Mouse (Mus musculus) CH12.LX (cell line): ENCODE results near the gene Lypd6b. TPM values are rescaled to one million over a fixed set of nuclear protein-coding genes. Genes with fewer than 3 reads are reported as not detected.

Source experiments
- DNase-seq: peaks from one replicate; pipeline ENCODE4 v3.0.0-alpha.2; 2013; ENCODE audit errors: extremely low read depth
- H3K27ac ChIP-seq: 2 replicates; pipeline ENCODE4 v1.5.1; 2012; ENCODE audit warnings: low read depth, mild to moderate bottlenecking, control low read depth, moderate library complexity; ENCODE audit not compliant: insufficient read depth
- H3K27me3 ChIP-seq: replicated peaks from 2 replicates; pipeline ENCODE3; 2012; ENCODE audit warnings: inconsistent platforms
- H3K36me3 ChIP-seq, 2 experiments: replicated peaks in 1 of 2; 2 replicates each; pipeline versions ENCODE3 to v1.6.1; 2012; ENCODE audit warnings: inconsistent platforms in 1 of 2, low read length in 1 of 2, mild to moderate bottlenecking in 1 of 2, mixed read lengths in 1 of 2, moderate library complexity in 1 of 2; ENCODE audit not compliant: control insufficient read depth in 1 of 2, insufficient read depth in 1 of 2
- H3K4me1 ChIP-seq, 2 experiments: 2 replicates each; pipeline ENCODE4 v1.6.1; 2012; ENCODE audit warnings: inconsistent platforms in 1 of 2, moderate library complexity in 1 of 2; ENCODE audit not compliant: insufficient read depth in 2 of 2, control insufficient read depth in 1 of 2
- H3K4me2 ChIP-seq: 2 replicates; pipeline ENCODE4 v1.6.1; 2012; ENCODE audit warnings: low read depth, mild to moderate bottlenecking, control low read depth; ENCODE audit not compliant: poor library complexity, insufficient read depth, severe bottlenecking
- H3K4me3 ChIP-seq, 3 experiments: fragments of 150-350 bp in 1 of 3; sonication (generic) in 1 of 3; replicated peaks in 1 of 3; 2 replicates each; pipeline versions ENCODE3 to v1.5.1; 2011 to 2012; ENCODE audit warnings: low read depth in 2 of 3, low read length in 2 of 3, mild to moderate bottlenecking in 2 of 3, moderate library complexity in 2 of 3, control low read depth in 1 of 3, improper control_type of control experiment in 1 of 3, inconsistent platforms in 1 of 3, mixed read lengths in 1 of 3; ENCODE audit not compliant: poor library complexity in 1 of 3
- H3K79me2 ChIP-seq: replicated peaks from 2 replicates; pipeline ENCODE4 v1.6.1; 2012; ENCODE audit warnings: mild to moderate bottlenecking, moderate library complexity; ENCODE audit not compliant: control insufficient read depth, poor library complexity, insufficient read depth, severe bottlenecking; ENCODE audit errors: extremely low read depth
- H3K9ac ChIP-seq: 2 replicates; pipeline ENCODE4 v1.6.1; 2012; ENCODE audit warnings: low read depth, mild to moderate bottlenecking, control low read depth, moderate library complexity; ENCODE audit not compliant: insufficient read depth
- H3K9me3 ChIP-seq: replicated peaks from 2 replicates; pipeline ENCODE3; 2012; ENCODE audit warnings: low read length, inconsistent platforms, mixed read lengths
- CTCF ChIP-seq, 2 experiments: IDR thresholded peaks in 1 of 2; conservative IDR thresholded peaks in 1 of 2; 2 replicates each; pipeline ENCODE4 v1.5.1; 2011 to 2012; ENCODE audit warnings: low read depth in 2 of 2, low read length in 2 of 2, improper control_type of control experiment in 1 of 2, inconsistent platforms in 1 of 2, mild to moderate bottlenecking in 1 of 2, moderate library complexity in 1 of 2
- E2F4 ChIP-seq: IDR thresholded peaks from 2 replicates; pipeline ENCODE4 v1.6.1; 2011; ENCODE audit warnings: low read depth, low read length, improper control_type of control experiment; ENCODE audit not compliant: insufficient replicate concordance
- ELF1 ChIP-seq: IDR thresholded peaks from 2 replicates; pipeline ENCODE4 v1.6.1; 2014; ENCODE audit warnings: low read depth, mild to moderate bottlenecking, inconsistent platforms, low read length, improper control_type of control experiment
- EP300 ChIP-seq: IDR thresholded peaks from 2 replicates; pipeline ENCODE4 v1.6.1; 2011; ENCODE audit warnings: low read length, improper control_type of control experiment
- ETS1 ChIP-seq: conservative IDR thresholded peaks from 2 replicates; pipeline ENCODE4 v1.6.1; 2012; ENCODE audit warnings: low read depth, mild to moderate bottlenecking, inconsistent platforms, low read length, improper control_type of control experiment, moderate library complexity
- GABPA ChIP-seq: IDR thresholded peaks from 2 replicates; pipeline ENCODE4 v1.6.1; 2012; ENCODE audit warnings: low read depth, low read length, improper control_type of control experiment, inconsistent platforms; ENCODE audit not compliant: insufficient replicate concordance
- HCFC1 ChIP-seq: IDR thresholded peaks from 2 replicates; pipeline ENCODE4 v1.6.1; 2012; ENCODE audit warnings: low read depth, mild to moderate bottlenecking, inconsistent platforms, low read length, improper control_type of control experiment
- IRF4 ChIP-seq: IDR thresholded peaks from 2 replicates; pipeline ENCODE4 v1.6.1; 2014; ENCODE audit warnings: low read depth, mild to moderate bottlenecking, inconsistent platforms, low read length, improper control_type of control experiment
- JUN ChIP-seq: IDR thresholded peaks from 2 replicates; pipeline ENCODE4 v1.6.1; 2011; ENCODE audit warnings: low read depth, mild to moderate bottlenecking, low read length, improper control_type of control experiment, moderate library complexity; ENCODE audit not compliant: insufficient read depth
- JUND ChIP-seq: conservative IDR thresholded peaks from 2 replicates; pipeline ENCODE4 v1.6.1; 2011; ENCODE audit warnings: low read depth, low read length, improper control_type of control experiment
- KAT2A ChIP-seq: IDR thresholded peaks from 2 replicates; pipeline ENCODE4 v1.6.1; 2012; ENCODE audit warnings: low read length, improper control_type of control experiment, inconsistent platforms; ENCODE audit not compliant: insufficient replicate concordance
- MAX ChIP-seq: IDR thresholded peaks from 2 replicates; pipeline ENCODE4 v1.6.1; 2011; ENCODE audit warnings: low read length, improper control_type of control experiment
- MAZ ChIP-seq: IDR thresholded peaks from 2 replicates; pipeline ENCODE4 v1.6.1; 2012; ENCODE audit warnings: low read depth, mild to moderate bottlenecking, inconsistent platforms, low read length, improper control_type of control experiment, moderate library complexity
- MEF2A ChIP-seq: IDR thresholded peaks from 2 replicates; pipeline ENCODE4 v1.6.1; 2014; ENCODE audit warnings: low read depth, mild to moderate bottlenecking, inconsistent platforms, low read length, improper control_type of control experiment, borderline replicate concordance
- MXI1 ChIP-seq: IDR thresholded peaks from 2 replicates; pipeline ENCODE4 v1.6.1; 2011; ENCODE audit warnings: mild to moderate bottlenecking, low read depth, low read length, improper control_type of control experiment
- MYC ChIP-seq: IDR thresholded peaks from 2 replicates; pipeline ENCODE4 v1.6.1; 2011; ENCODE audit warnings: low read depth, mild to moderate bottlenecking, improper control_type of control experiment, low read length
- NRF1 ChIP-seq: IDR thresholded peaks from 2 replicates; pipeline ENCODE4 v1.6.1; 2014; ENCODE audit warnings: low read depth, mild to moderate bottlenecking, inconsistent platforms, low read length, improper control_type of control experiment, moderate library complexity
- PAX5 ChIP-seq: IDR thresholded peaks from 2 replicates; pipeline ENCODE4 v1.6.1; 2012; ENCODE audit warnings: low read length, inconsistent platforms, mixed read lengths
- POLR2A ChIP-seq: IDR thresholded peaks from 2 replicates; pipeline ENCODE4 v1.6.1; 2011; ENCODE audit warnings: low read depth, mild to moderate bottlenecking, improper control_type of control experiment, low read length
- POLR2AphosphoS2 ChIP-seq: IDR thresholded peaks from 2 replicates; pipeline ENCODE4 v1.6.1; 2011; ENCODE audit warnings: low read depth, low read length, improper control_type of control experiment
- SIN3A ChIP-seq: IDR thresholded peaks from 2 replicates; pipeline ENCODE4 v1.6.1; 2012; ENCODE audit warnings: low read length, improper control_type of control experiment, inconsistent platforms
- SMC3 ChIP-seq: IDR thresholded peaks from 2 replicates; pipeline ENCODE4 v1.6.1; 2011; ENCODE audit warnings: low read depth, low read length, improper control_type of control experiment
- TBP ChIP-seq: conservative IDR thresholded peaks from 2 replicates; pipeline ENCODE4 v1.6.1; 2011; ENCODE audit warnings: low read depth, low read length, improper control_type of control experiment
- UBTF ChIP-seq: IDR thresholded peaks from 2 replicates; pipeline ENCODE4 v1.6.1; 2012; ENCODE audit warnings: low read depth, mild to moderate bottlenecking, inconsistent platforms, low read length, improper control_type of control experiment, moderate library complexity
- USF1 ChIP-seq: IDR thresholded peaks from 2 replicates; pipeline ENCODE4 v1.6.1; 2014; ENCODE audit warnings: low read depth, mild to moderate bottlenecking, inconsistent platforms, low read length, improper control_type of control experiment
- USF2 ChIP-seq: conservative IDR thresholded peaks from 2 replicates; pipeline ENCODE4 v1.6.1; 2011; ENCODE audit warnings: low read depth, low read length, improper control_type of control experiment
- ZKSCAN1 ChIP-seq: IDR thresholded peaks from 2 replicates; pipeline ENCODE4 v1.6.1; 2012; ENCODE audit warnings: low read depth, inconsistent platforms, low read length, improper control_type of control experiment, borderline replicate concordance
- ZMIZ1 ChIP-seq: IDR thresholded peaks from 2 replicates; pipeline ENCODE4 v1.6.1; 2012; ENCODE audit warnings: low read depth, mild to moderate bottlenecking, inconsistent platforms, low read length, improper control_type of control experiment
- dilution Hi-C: fragments of 300-500 bp; cut with MboI; formaldehyde crosslinking; loops from 2 replicates; pipeline ENCODE4 v1.14.3; 2020; ENCODE audit warnings: low sequenced_read_pairs; ENCODE audit not compliant: extremely low pct_unique_long_range_greater_than_20kb, extremely low pct_ligation_motif_present
- in situ Hi-C: fragments of 300-500 bp; cut with MboI; formaldehyde crosslinking; loops from 3 replicates; pipeline ENCODE4 v1.14.3; 2019; ENCODE audit warnings: low sequenced_read_pairs, low pct_ligation_motif_present, low pct_unique_long_range_greater_than_20kb, mixed read lengths
- polyA plus RNA-seq: library from polyadenylated mRNA; unstranded; fragments of >175 nt; gene quantifications from 2 replicates; pipeline ENCODE4 v1.2.1, GENCODE M21; 2012; ENCODE audit warnings: low read depth; ENCODE audit not compliant: insufficient read length
- total RNA-seq, 2 experiments: library from RNA; depleted of rRNA; stranded (reverse); fragments of 300-350 nt in 1 of 2; fragments of >200 nt in 1 of 2; gene quantifications; 2 replicates each; pipeline ENCODE4 v1.2.3; 2012 to 2014

Gene Lypd6b
- total and polyA plus RNA-seq, 3 experiments = 0.15 to 1.4 TPM; not detected in 1

DNA sequence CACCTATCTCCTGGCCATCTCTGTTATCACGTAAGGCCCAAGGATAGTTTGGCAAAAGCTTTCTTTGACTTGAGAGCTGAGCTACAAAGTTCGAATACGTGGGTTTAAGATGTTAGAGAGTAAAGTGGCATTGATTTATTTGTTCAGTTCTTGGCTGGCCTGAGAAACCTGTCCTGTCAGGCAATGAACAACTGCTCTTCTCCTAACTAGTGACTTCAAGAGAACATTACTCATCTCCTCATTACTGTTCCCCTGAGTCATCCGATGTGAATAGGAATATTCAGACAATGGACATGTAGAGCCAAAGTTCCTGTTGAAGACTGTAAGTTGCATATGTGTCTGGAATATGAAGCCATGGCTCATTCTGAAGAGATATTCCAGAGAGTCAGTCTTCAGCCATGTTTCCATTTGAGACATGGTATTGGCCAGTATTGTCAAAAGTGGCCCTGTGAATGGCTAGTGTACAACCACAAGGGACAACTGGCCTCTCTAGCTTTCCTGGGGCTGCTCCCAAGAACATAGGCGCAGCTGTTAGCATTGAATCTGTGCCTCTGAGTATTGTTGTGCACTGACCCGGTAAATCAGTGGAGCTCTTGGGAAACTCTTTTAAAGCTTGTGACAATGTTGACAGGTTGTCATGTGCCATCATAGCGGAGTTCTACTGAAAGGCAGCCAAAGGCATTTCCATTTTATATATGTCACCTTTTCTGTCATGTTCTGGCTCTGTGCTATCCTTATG lies 124.0 kb downstream of the Lypd6b start:
- no peak overlapping the region for H3K27ac ChIP-seq
- in situ Hi-C loops (no loop called here), dilution Hi-C loops (no loop called here)
- no peak overlapping the region for H3K4me3 ChIP-seq
- no peak overlapping the region for H3K4me2 ChIP-seq
- H3K4me1 ChIP-seq = peaks cover 0 to 9% of the 10 kb centered on the region in 2 experiments; a peak in 2 of 4 replicates
- no peaks in the 10 kb centered on the region for H3K9me3 ChIP-seq
- no peaks in the 10 kb centered on the region for H3K36me3 ChIP-seq
- H3K27me3 ChIP-seq = no peaks in the 10 kb centered on the region
- no peak overlapping the region for H3K9ac ChIP-seq
- DNase-seq = no peak
- TF ChIP-seq USF1 (no peak), UBTF (no peak), ELF1 (no peak), KAT2A (no peak), ETS1 (no peak), MEF2A (no peak), SMC3 (no peak), GABPA (no peak), MAX (no peak), POLR2A (no peak), PAX5 (no peak), MXI1 (no peak), ZKSCAN1 (no peak), IRF4 (no peak), MAZ (no peak), NRF1 (no peak), E2F4 (no peak), POLR2AphosphoS2 (no peak)
- no peaks in the 10 kb centered on the region for H3K79me2 ChIP-seq

DNA sequence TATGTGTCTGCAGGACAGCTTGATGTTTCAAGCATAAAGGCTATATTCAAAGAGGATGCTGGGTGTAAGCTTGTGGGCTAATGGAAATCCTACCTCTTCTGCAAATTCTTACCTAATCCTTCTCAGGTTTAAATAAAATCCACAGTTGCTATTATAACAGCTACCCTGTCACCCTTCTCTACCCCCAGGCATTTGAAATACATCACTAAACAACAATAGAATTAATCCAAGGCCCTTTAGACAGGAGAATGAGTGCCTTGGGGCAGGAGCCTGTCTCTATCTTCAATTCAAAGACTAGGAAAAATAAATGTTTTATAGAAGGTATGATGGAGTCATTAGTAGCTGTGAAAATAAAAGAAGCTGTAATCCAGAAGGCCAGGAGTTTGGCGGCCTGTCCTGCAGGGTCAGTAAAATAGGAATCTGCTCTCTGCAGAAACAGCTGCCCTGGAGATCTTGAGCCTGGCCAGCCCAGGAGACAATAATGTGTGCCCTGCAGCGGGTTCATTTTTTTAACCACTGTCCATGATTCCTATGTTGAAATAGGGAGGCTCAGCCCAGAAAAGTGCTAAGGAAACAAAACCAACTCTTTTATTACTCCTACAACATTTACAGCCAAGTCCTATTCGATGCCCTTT lies 124.9 kb downstream of the Lypd6b start:
- TF ChIP-seq MAZ (no peak), ZMIZ1 (no peak), ELF1 (no peak), KAT2A (no peak), MYC (no peak), CTCF (conservative IDR thresholded peaks at IDR 0.05 in 1 of 2, IDR thresholded peaks at IDR 0.05 in 1 of 2; ENCODE audit: low read depth in 2 of 2, low read length in 2 of 2) (no peak), USF2 (no peak), EP300 (no peak), TBP (no peak), JUN (no peak), JUND (no peak), PAX5 (no peak), HCFC1 (no peak), SIN3A (no peak), POLR2AphosphoS2 (no peak), MXI1 (no peak)
- Histone ChIP-seq H3K4me2 (no peak overlapping the region), H3K9ac (no peak overlapping the region), H3K4me3 (no peak overlapping the region), H3K27ac (no peak overlapping the region), H3K4me1 (peaks cover 0 to 6% of the 10 kb centered on the region in 2 experiments; a peak in 2 of 4 replicates), H3K9me3 (no peaks in the 10 kb centered on the region), H3K27me3 (no peaks in the 10 kb centered on the region), H3K36me3 (no peaks in the 10 kb centered on the region), H3K79me2 (no peaks in the 10 kb centered on the region)
- dilution Hi-C loops (no loop called here), in situ Hi-C loops (no loop called here)
- no peak for DNase-seq
